Mouse (Mus musculus) midbrain, embryonic 12.5 days (tissue): ENCODE measurements at regions not wholly inside any gene's neighbourhood (a gene's known extent, or its start where the extent isn't known, plus 50 kb on each side); places are given as distances from the start of the nearest gene placed in this dataset.
"Not testable (repeated sequence)": the region's sequence is repeated elsewhere in the genome, so short reads cannot be mapped to it uniquely, and the experiment has no call there.

Source experiments
- ATAC-seq: fragments of 200-750 bp; cut with Nextera tagmentation; 2 replicates; pipeline ENCODE4 v1.8.0; 2017; ENCODE audit warnings: low read depth, moderate TSS enrichment, moderate library complexity; ENCODE audit not compliant: low FRiP score
- H3K27ac ChIP-seq: fragments of 300-500 bp; sonication (generic); replicated peaks from 2 replicates; pipeline ENCODE4 v1.5.1; 2016; ENCODE audit warnings: mild to moderate bottlenecking
- H3K27me3 ChIP-seq: fragments of 300-500 bp; sonication (generic); 2 replicates; pipeline ENCODE4 v1.6.1; 2016; ENCODE audit warnings: mild to moderate bottlenecking
- H3K36me3 ChIP-seq: fragments of 300-500 bp; sonication (generic); 2 replicates; pipeline ENCODE4 v1.6.1; 2016
- H3K4me1 ChIP-seq: fragments of 300-500 bp; sonication (generic); 2 replicates; pipeline ENCODE4 v1.6.1; 2016
- H3K4me2 ChIP-seq: fragments of 300-500 bp; sonication (generic); replicated peaks from 2 replicates; pipeline ENCODE4 v1.6.1; 2016; ENCODE audit warnings: mild to moderate bottlenecking, moderate library complexity
- H3K4me3 ChIP-seq: fragments of 300-500 bp; sonication (generic); 2 replicates; pipeline ENCODE4 v1.5.1; 2016; ENCODE audit warnings: mild to moderate bottlenecking
- H3K9ac ChIP-seq: fragments of 300-500 bp; sonication (generic); replicated peaks from 2 replicates; pipeline ENCODE4 v1.6.1; 2016; ENCODE audit warnings: mild to moderate bottlenecking, moderate library complexity
- H3K9me3 ChIP-seq: fragments of 300-500 bp; sonication (generic); 2 replicates; pipeline ENCODE4 v1.6.1; 2016; ENCODE audit warnings: mild to moderate bottlenecking
- WGBS: fragments of 180-500 bp; shearing (Covaris S2); methylation state at CpG from one replicate; pipeline ENCODE4 v1.1.7; 2016; 5-methylcytosine and 5-hydroxymethylcytosine counted together

GRCm38 (mm10) chr8:100038931-100039330 is 622.7 kb upstream of the Cdh8 start:
- Histone ChIP-seq H3K36me3 (no peaks in the 10 kb centered on the region), H3K27ac (no peak overlapping the region), H3K9ac (no peak overlapping the region), H3K27me3 (no peaks in the 10 kb centered on the region), H3K9me3 (no peaks in the 10 kb centered on the region), H3K4me3 (no peak overlapping the region), H3K4me2 (no peak overlapping the region), H3K4me1 (no peaks in the 10 kb centered on the region)
- WGBS, result 82% methylated on average over 5 of the region's 5 CpGs
- ATAC-seq, result no peak

- no peaks in the 10 kb centered on the region for H3K4me1 ChIP-seq
- no peaks in the 10 kb centered on the region for H3K36me3 ChIP-seq
- H3K4me3 ChIP-seq, result no peak overlapping the region
- H3K9ac ChIP-seq, result no peak overlapping the region
- no peaks in the 10 kb centered on the region for H3K27me3 ChIP-seq
- no peak overlapping the region for H3K4me2 ChIP-seq
- ATAC-seq, result no peak
- H3K9me3 ChIP-seq, result no peaks in the 10 kb centered on the region
- 74% methylated on average over 4 of the region's 4 CpGs for WGBS
- H3K27ac ChIP-seq, result no peak overlapping the region
Measured at GRCm38 (mm10) chr8:100034474-100034873, 618.2 kb upstream of the Cdh8 start.

- not testable (repeated sequence) for H3K9ac ChIP-seq, H3K27me3 ChIP-seq, H3K4me3 ChIP-seq, H3K4me2 ChIP-seq, H3K4me1 ChIP-seq, H3K27ac ChIP-seq, ATAC-seq, H3K9me3 ChIP-seq, H3K36me3 ChIP-seq
- 93% methylated on average over 23 of the region's 23 CpGs for WGBS
Measured at GRCm38 (mm10) chr8:100030358-100030757, 614.1 kb upstream of the Cdh8 start.

GRCm38 (mm10) chr8:100015638-100016037 is 599.4 kb upstream of the Cdh8 start:
- H3K9me3 ChIP-seq, result no peaks in the 10 kb centered on the region
- H3K4me3 ChIP-seq, result no peak overlapping the region
- no peak overlapping the region for H3K9ac ChIP-seq
- H3K36me3 ChIP-seq, result no peaks in the 10 kb centered on the region
- 97% methylated on average over 1 of the region's 1 CpGs for WGBS
- H3K4me2 ChIP-seq, result no peak overlapping the region
- ATAC-seq, result no peak
- no peaks in the 10 kb centered on the region for H3K4me1 ChIP-seq
- H3K27ac ChIP-seq, result no peak overlapping the region
- no peaks in the 10 kb centered on the region for H3K27me3 ChIP-seq

GRCm38 (mm10) chr8:99999554-99999953 is 583.3 kb upstream of the Cdh8 start:
- Histone ChIP-seq H3K4me1 (no peaks in the 10 kb centered on the region), H3K36me3 (no peaks in the 10 kb centered on the region), H3K27me3 (no peaks in the 10 kb centered on the region), H3K4me2 (no peak overlapping the region), H3K4me3 (no peak overlapping the region), H3K27ac (no peak overlapping the region), H3K9me3 (no peaks in the 10 kb centered on the region), H3K9ac (no peak overlapping the region)
- WGBS, result 97% methylated on average over 1 of the region's 1 CpGs
- ATAC-seq, result no peak

- no peak overlapping the region for H3K4me3 ChIP-seq
- ATAC-seq, result no peak
- no peaks in the 10 kb centered on the region for H3K9me3 ChIP-seq
- no peak overlapping the region for H3K4me2 ChIP-seq
- no peaks in the 10 kb centered on the region for H3K27me3 ChIP-seq
- H3K36me3 ChIP-seq, result no peaks in the 10 kb centered on the region
- no peak overlapping the region for H3K9ac ChIP-seq
- H3K27ac ChIP-seq, result no peak overlapping the region
- 87% methylated on average over 3 of the region's 5 CpGs for whole genome bisulfite sequencing
- no peaks in the 10 kb centered on the region for H3K4me1 ChIP-seq
Measured at GRCm38 (mm10) chr8:99983696-99984095, 567.4 kb upstream of the Cdh8 start.

- H3K36me3 ChIP-seq, result no peaks in the 10 kb centered on the region
- H3K4me1 ChIP-seq, result no peaks in the 10 kb centered on the region
- H3K27me3 ChIP-seq, result no peaks in the 10 kb centered on the region
- no peaks in the 10 kb centered on the region for H3K9me3 ChIP-seq
- no peak for ATAC-seq
- H3K4me3 ChIP-seq, result no peak overlapping the region
- no peak overlapping the region for H3K27ac ChIP-seq
- no peak overlapping the region for H3K9ac ChIP-seq
- no peak overlapping the region for H3K4me2 ChIP-seq
Measured at GRCm38 (mm10) chr8:99954697-99955096, 538.4 kb upstream of the Cdh8 start.

- no peak overlapping the region for H3K9ac ChIP-seq
- H3K4me3 ChIP-seq, result no peak overlapping the region
- ATAC-seq, result peak; percentile 49; the same call in 1 of the 2 replicates
- H3K27ac ChIP-seq, result no peak overlapping the region
- no peaks in the 10 kb centered on the region for H3K4me1 ChIP-seq
- no peaks in the 10 kb centered on the region for H3K27me3 ChIP-seq
- H3K4me2 ChIP-seq, result no peak overlapping the region
- H3K36me3 ChIP-seq, result no peaks in the 10 kb centered on the region
- no peaks in the 10 kb centered on the region for H3K9me3 ChIP-seq
Measured at GRCm38 (mm10) chr8:99953876-99954275, 537.6 kb upstream of the Cdh8 start.

GRCm38 (mm10) chr8:99933159-99933558 is 516.9 kb upstream of the Cdh8 start:
- WGBS, result 87% methylated on average over 5 of the region's 5 CpGs
- no peaks in the 10 kb centered on the region for H3K9me3 ChIP-seq
- no peak overlapping the region for H3K4me2 ChIP-seq
- no peak for ATAC-seq
- H3K36me3 ChIP-seq, result no peaks in the 10 kb centered on the region
- H3K9ac ChIP-seq, result no peak overlapping the region
- H3K27ac ChIP-seq, result no peak overlapping the region
- no peak overlapping the region for H3K4me3 ChIP-seq
- H3K27me3 ChIP-seq, result no peaks in the 10 kb centered on the region
- H3K4me1 ChIP-seq, result no peaks in the 10 kb centered on the region
